Mouse (Mus musculus) stomach, embryonic 16.5 days (tissue): ENCODE data around the gene Bloc1s5. TPM values are rescaled to one million over a fixed set of nuclear protein-coding genes. Genes with fewer than 3 reads are reported as not detected.

Source experiments
- polyA plus RNA-seq: library from polyadenylated mRNA; unstranded; fragments of >200 nt; fragmentation: Nextera tagmentation; extraction: Ambion mirVana; gene quantifications from 2 replicates; pipeline ENCODE4 v1.2.1, GENCODE M21; 2015

Gene Bloc1s5
- polyA plus RNA-seq, 1 experiment from 2014 or later: 18.5 TPM

Other genes starting within 250 kb of the Bloc1s5 start
- 242 and 252 TPM in 2 replicates for gene Txndc5, start 106.3 kb downstream of the Bloc1s5 start, polyA plus RNA-seq
- 37.6 and 38.6 TPM in 2 replicates for gene Eef1e1, start 23.9 kb upstream of the Bloc1s5 start, polyA plus RNA-seq